Mouse (Mus musculus) liver, postnatal 0 days (tissue): Measurements from ENCODE around the gene Tex14. TPM values are rescaled to one million over a fixed set of nuclear protein-coding genes. Genes with fewer than 3 reads are reported as not detected.
A peak's percentile ranks its signal among the peaks of the same experiment; 100 is the strongest.
"Not testable (repeated sequence)": the region's sequence is repeated elsewhere in the genome, so short reads cannot be mapped to it uniquely, and the experiment has no call there.

Experiments
- ATAC-seq: fragments of 200-750 bp; cut with Nextera tagmentation; 2 replicates; pipeline ENCODE4 v1.8.0; 2017; ENCODE audit warnings: mild to moderate bottlenecking, moderate library complexity
- DNase-seq: peaks from one replicate; pipeline ENCODE4 v3.0.0-alpha.2; 2016
- H3K27ac ChIP-seq: fragments of 300-500 bp; sonication (generic); 2 replicates; pipeline ENCODE4 v1.5.1; 2014; ENCODE audit warnings: antibody characterized with exemption, moderate library complexity, mild to moderate bottlenecking, low read depth
- H3K27me3 ChIP-seq: fragments of 300-500 bp; sonication (generic); 2 replicates; pipeline ENCODE4 v1.6.1; 2014; ENCODE audit warnings: low read length, control low read depth, mixed read lengths; ENCODE audit not compliant: insufficient read depth
- H3K36me3 ChIP-seq: fragments of 300-500 bp; sonication (generic); replicated peaks from 2 replicates; pipeline ENCODE4 v1.6.1; 2014; ENCODE audit warnings: mild to moderate bottlenecking, control low read depth, low read length, moderate library complexity, mixed read lengths; ENCODE audit not compliant: insufficient read depth
- H3K4me1 ChIP-seq: fragments of 300-500 bp; sonication (generic); 2 replicates; pipeline ENCODE4 v1.6.1; 2014; ENCODE audit warnings: antibody characterized with exemption, mild to moderate bottlenecking, control low read depth; ENCODE audit not compliant: insufficient read depth
- H3K4me2 ChIP-seq: fragments of 300-500 bp; sonication (generic); 2 replicates; pipeline ENCODE4 v1.6.1; 2014; ENCODE audit warnings: low read depth, mild to moderate bottlenecking, low read length, moderate library complexity, mixed read lengths
- H3K4me3 ChIP-seq: fragments of 300-500 bp; sonication (generic); 2 replicates; pipeline ENCODE4 v1.5.1; 2014; ENCODE audit warnings: low read depth, low read length
- H3K9ac ChIP-seq: fragments of 300-500 bp; sonication (generic); replicated peaks from 2 replicates; pipeline ENCODE4 v1.6.1; 2014; ENCODE audit warnings: mild to moderate bottlenecking, moderate library complexity
- H3K9me3 ChIP-seq: fragments of 300-500 bp; sonication (generic); 2 replicates; pipeline ENCODE4 v1.6.1; 2016; ENCODE audit warnings: mild to moderate bottlenecking, control low read depth, low read length, mixed read lengths
- CTCF ChIP-seq: sonication (generic); IDR thresholded peaks from 2 replicates; pipeline ENCODE4 v1.5.1; 2016; ENCODE audit warnings: antibody characterized with exemption, low read depth
- EP300 ChIP-seq: IDR thresholded peaks from 2 replicates; pipeline ENCODE4 v1.6.1; 2016; ENCODE audit warnings: antibody characterized with exemption, low read depth, mild to moderate bottlenecking
- WGBS: fragments of 180-500 bp; shearing (Covaris S2); extraction: QIAGEN DNeasy Blood & Tissue Kit; methylation state at CpG from one replicate; pipeline ENCODE4 v1.1.7; 2014; ENCODE audit not compliant: insufficient replicate concordance; 5-methylcytosine and 5-hydroxymethylcytosine counted together
- polyA plus RNA-seq: library from polyadenylated mRNA; unstranded; fragments of >200 nt; fragmentation: Nextera tagmentation; extraction: Ambion mirVana; gene quantifications from 2 replicates; pipeline ENCODE4 v1.2.1, GENCODE M21; 2015

Gene Tex14
- polyA plus RNA-seq, 1 experiment from 2014 or later, result not detected

DNA sequence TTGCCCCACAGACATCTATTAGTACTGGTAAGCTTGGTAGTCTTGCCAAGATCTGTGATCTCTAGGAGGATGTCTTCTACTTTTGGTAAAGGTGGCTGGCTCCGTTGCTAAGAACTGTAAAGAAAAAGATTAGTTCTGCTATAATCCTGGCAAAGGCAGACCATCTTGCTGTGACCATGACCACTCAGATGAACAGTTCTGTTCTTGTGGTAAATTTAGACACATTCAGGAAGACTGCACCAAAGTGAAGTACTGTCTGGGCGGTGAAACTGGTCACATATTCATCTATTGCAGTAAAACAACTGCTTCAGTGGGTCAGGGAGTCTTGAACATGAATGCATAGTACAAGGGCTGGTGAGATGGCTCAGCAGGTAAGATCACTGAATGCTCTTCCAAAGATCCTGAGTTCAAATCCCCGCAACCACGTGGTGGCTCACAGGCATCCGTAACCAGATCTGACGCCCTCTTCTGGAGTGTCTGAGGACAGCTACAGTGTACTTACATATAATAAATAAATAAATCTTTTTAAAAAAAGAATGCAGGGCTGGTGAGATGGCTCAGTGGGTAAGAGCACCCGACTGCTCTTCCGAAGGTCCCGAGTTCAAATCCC is 63.9 kb downstream of the Tex14 start:
- no peaks in the 10 kb centered on the region for H3K27me3 ChIP-seq
- no peak overlapping the region for H3K27ac ChIP-seq
- no peak overlapping the region; the same call in 1 of the 2 replicates for H3K9ac ChIP-seq
- H3K4me2 ChIP-seq, result no peak overlapping the region; the same call in 1 of the 2 replicates
- no peaks in the 10 kb centered on the region for H3K36me3 ChIP-seq
- H3K4me1 ChIP-seq, result peaks cover 23% of the 10 kb centered on the region
- no peaks in the 10 kb centered on the region for H3K9me3 ChIP-seq
- TF ChIP-seq CTCF (0 out of 2 replicates have a peak, but pooled peaks have one; percentile 4), EP300 (no peak)
- no peak overlapping the region for H3K4me3 ChIP-seq
- WGBS, result 73% methylated on average over 9 of the region's 9 CpGs
- no peak for ATAC-seq
- DNase-seq, result no peak

DNA sequence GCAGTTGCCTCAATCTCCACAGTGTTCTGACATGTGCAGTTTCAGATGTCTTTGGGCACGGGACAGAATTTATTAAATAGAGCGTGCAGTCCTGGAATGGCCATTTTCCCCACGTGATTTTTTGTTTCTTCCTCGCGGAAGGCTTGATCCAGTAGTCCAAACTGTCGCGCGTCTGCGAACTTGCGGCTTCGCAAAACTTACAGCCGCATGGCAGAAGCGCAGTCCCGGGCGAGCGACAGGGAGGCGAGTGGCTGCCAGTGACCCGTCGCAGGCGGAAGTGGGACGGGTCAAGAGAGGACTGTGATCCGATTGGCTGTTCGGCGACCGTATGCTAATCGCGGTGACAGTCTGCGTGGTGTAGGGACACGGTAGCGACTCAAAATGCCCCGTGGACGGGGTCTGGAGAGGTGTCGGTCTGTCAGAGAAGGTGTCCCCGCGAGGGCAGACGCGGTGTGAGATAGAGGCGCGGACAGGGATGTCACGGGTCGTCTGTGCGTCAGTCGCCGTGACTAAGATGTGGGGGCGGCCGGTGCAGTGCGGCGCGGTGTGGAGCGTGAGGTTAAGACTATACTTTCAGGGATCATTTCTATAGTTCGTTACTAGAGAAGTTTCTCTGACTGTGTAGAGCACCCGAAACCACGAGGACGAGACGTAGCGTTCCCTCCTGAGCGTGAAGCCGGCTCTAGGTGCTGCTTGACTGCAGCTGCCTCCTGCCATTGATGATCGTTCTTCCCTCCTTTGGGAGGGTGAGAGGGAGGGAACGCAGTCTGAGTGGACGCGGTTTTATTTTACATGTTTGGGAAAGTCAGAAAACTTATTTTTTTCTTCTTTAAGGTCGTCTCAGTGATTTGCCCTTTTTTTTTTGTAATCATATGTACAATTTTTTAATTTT is 66.2 kb downstream of the Tex14 start:
- ATAC-seq (peak; percentile 98), DNase-seq (peak; percentile 81)
- 0 out of 2 replicates have a peak overlapping the region, but pooled peaks have one; percentile 43 for H3K9ac ChIP-seq
- TF ChIP-seq EP300, result peak; percentile 25; the same call in 1 of the 2 replicates
- WGBS, result under 1% methylated on average over 28 of the region's 63 CpGs
- H3K4me3 ChIP-seq, H3K36me3 ChIP-seq, H3K27ac ChIP-seq, H3K9me3 ChIP-seq, H3K27me3 ChIP-seq: not testable (repeated sequence)
- H3K4me2 ChIP-seq, result peak overlapping the region; percentile 64
- peaks cover 15% of the 10 kb centered on the region for H3K4me1 ChIP-seq

DNA sequence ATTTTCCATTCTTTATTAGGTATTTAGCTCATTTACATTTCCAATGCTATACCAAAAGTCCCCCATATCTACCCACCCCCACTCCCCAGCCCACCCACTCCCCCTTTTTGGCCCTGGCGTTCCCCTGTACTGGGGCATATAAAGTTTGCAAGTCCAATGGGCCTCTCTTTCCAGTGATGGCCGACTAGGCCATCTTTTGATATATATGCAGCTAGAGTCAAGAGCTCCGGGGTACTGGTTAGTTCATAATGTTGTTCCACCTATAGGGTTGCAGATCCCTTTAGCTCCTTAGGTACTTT is 66.8 kb downstream of the Tex14 start:
- not testable (repeated sequence) for H3K36me3 ChIP-seq, H3K27me3 ChIP-seq, H3K9me3 ChIP-seq, H3K4me3 ChIP-seq, DNase-seq, H3K4me2 ChIP-seq, ATAC-seq, H3K27ac ChIP-seq, H3K9ac ChIP-seq
- WGBS, result no CpG with 5 or more reads among the region's 3 CpGs
- peaks cover 14% of the 10 kb centered on the region for H3K4me1 ChIP-seq

DNA sequence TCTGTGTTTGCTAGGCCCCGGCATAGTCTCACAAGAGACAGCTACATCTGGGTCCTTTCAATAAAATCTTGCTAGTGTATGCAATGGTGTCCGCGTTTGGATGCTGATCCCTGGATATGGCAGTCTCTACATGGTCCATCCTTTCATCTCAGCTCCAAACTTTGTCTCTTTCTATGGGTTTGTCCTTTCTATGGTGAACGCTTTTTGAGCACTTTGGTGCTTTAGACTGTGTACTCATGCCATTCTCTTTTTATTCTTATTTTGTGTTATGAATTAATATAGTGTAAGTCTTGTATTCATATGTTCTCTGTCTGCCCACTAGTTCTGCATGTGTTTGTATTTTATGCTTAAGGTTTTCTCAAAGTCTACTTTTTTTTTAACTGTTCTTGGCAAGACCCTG is 67.2 kb downstream of the Tex14 start:
- not testable (repeated sequence) for H3K4me2 ChIP-seq, H3K4me3 ChIP-seq, H3K27me3 ChIP-seq, ATAC-seq, DNase-seq, H3K36me3 ChIP-seq, H3K9me3 ChIP-seq, H3K27ac ChIP-seq, H3K9ac ChIP-seq
- peaks cover 14% of the 10 kb centered on the region for H3K4me1 ChIP-seq
- WGBS, result 33% methylated on average over 3 of the region's 4 CpGs

DNA sequence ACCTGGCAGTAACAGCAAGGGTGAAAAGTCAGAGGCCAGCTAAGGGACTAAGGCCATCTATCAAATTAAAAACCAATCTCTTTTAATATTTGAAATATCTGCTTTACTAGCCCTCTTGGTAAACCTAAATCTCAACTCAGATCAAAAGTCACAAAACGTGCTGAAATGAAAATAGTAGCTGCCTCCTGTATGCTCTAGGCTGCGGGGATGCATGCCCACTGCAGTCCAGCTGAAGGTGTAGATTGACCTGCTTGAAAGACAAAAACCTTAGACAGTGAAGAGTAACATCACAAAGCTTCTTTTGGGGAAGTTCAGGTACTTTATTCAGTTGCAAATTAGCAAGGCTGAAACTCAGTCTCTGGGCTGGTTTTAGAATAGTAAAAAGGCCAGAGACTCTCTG is 74.3 kb downstream of the Tex14 start:
- H3K9ac ChIP-seq, ATAC-seq, H3K36me3 ChIP-seq, H3K4me2 ChIP-seq, H3K4me1 ChIP-seq, H3K27me3 ChIP-seq, H3K27ac ChIP-seq, H3K4me3 ChIP-seq, H3K9me3 ChIP-seq, DNase-seq: not testable (repeated sequence)
- WGBS, result 67% methylated on average over 2 of the region's 2 CpGs

DNA sequence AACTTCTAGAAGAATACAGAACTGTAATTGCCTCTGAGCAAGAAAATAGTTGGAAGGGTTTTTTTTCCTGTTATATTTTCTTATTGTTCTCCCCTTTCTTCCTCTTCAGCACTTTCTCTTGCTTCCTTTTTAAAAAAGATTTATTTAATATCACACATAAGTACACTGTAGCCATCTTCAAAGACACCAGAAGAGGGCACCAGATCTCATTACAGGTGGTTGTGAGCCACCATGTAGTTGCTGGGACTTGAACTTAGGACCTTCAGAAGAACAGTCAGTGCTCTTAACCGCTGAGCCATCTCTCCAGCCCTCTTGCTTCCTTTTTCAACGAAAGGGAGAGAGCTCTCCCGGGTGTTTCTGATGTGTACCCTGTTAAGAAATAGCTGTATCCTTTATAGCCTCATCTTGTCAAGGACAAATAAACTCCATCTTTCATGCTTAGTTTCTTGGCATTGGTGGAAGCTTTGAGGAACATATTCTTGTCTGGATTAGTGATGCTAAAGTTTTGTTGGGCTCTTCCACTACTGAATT is 79.0 kb downstream of the Tex14 start:
- no peaks in the 10 kb centered on the region for H3K9me3 ChIP-seq
- H3K4me2 ChIP-seq, result no peak overlapping the region
- no peak overlapping the region for H3K9ac ChIP-seq
- DNase-seq (no peak), ATAC-seq (no peak)
- H3K27me3 ChIP-seq, result no peaks in the 10 kb centered on the region
- TF ChIP-seq CTCF (no peak), EP300 (no peak)
- no peaks in the 10 kb centered on the region for H3K36me3 ChIP-seq
- no peaks in the 10 kb centered on the region for H3K4me1 ChIP-seq
- H3K4me3 ChIP-seq, result no peak overlapping the region
- WGBS, result 52% methylated on average over 3 of the region's 3 CpGs
- H3K27ac ChIP-seq, result no peak overlapping the region
